Mouse (Mus musculus) G1E (cell line): ENCODE measurements around the gene 2700097O09Rik.
"Not testable (repeated sequence)": the region's sequence is repeated elsewhere in the genome, so short reads cannot be mapped to it uniquely, and the experiment has no call there.

Source experiments
- CTCF ChIP-seq: IDR thresholded peaks from 2 replicates; pipeline ENCODE4 v1.5.1; 2012; ENCODE audit warnings: low read depth, low read length, inconsistent platforms, mixed read lengths
- GATA2 ChIP-seq: IDR thresholded peaks from 2 replicates; pipeline ENCODE4 v1.6.1; 2012; ENCODE audit warnings: low read depth, low read length, inconsistent platforms, borderline replicate concordance
- POLR2AphosphoS5 ChIP-seq: IDR thresholded peaks from 2 replicates; pipeline ENCODE4 v1.6.1; 2012; ENCODE audit warnings: low read depth, low read length, inconsistent platforms; ENCODE audit not compliant: insufficient replicate concordance

DNA sequence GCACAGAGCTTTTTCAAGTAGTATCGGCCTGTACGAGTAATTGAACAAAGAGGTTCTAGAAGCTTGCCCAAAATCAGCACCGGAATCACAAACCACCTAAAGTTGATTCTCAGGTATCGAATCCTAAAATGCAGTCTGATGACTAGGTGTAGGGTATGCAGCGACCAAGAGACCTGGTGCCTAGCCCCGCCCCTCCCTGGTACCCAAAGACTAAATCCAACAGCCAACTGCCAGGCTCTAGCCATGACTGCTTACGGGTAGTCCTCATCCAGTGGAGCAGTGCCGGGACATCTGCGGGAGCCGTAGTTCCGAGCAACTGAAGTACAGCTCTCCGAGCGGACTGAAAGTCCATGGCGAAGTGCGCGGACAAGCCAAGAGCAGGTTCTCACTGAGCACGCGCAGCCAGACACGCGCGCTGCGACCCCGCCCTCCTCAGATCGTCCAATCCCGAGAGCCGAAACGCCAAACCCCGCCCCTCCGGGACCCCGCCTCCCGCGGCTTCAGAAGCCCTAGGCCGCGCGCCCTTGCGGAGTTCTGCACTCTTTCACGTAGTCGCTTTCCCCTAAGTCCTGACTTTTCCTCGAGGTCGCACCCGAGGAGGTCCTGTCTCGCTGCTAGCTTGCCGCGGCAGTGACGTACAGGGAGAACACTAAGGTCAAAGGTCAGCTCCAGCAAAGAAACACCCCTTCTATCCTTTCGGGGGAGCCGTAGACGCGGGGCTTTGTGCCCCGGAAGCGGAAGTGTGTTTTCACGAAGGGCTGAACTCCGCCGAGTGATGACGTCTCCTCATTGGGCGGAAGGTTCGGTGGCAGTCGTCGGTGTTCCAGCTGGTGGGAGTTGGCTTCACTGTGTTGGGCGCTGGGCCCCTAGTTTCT, at the start of gene 2700097O09Rik, which contains the start of gene Srp54a:
- TF ChIP-seq CTCF, GATA2, POLR2AphosphoS5: not testable (repeated sequence)
